Mouse (Mus musculus): ENCODE measurements around the gene Mpp2.

- TF ChIP-seq CTCF (IDR thresholded peaks at IDR 0.05; ENCODE audit: low read depth, low read length) (no peak), POLR2A (IDR thresholded peaks at IDR 0.05; ENCODE audit: borderline replicate concordance, low read depth, low read length) (no peak)
Measured at GRCm38 (mm10) chr11:102046607-102047006, 41.7 kb downstream of the Mpp2 start.
